In the genomic region with DNA sequence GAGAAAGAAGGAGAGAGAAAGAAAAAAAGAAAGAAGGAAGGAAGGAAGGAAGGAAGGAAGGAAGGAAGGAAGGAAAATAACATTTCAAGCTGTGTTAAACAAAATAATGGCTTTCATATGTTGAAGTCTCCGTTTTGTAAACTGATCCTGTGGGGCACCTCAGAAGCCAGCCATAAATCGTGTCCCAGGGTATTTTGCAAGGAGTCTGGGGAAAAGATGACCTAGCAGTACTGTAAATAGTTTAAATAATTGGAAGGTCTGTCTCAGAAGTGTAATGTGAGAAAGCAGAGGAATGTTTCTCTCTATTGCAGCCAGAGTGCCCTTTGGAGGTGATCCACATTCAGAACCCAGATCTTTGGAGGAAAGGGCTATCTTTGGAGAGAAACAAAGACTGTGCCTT, we compare ENCODE assay signal across 15 mouse cellular contexts.
"Had no signal": no experiment of that assay in that cellular context is flagged by ENCODE, and none has a peak within 500 bp of the region (broad histone marks: within the 10 kb centered on the region; RNA-seq: fewer than 3 reads in every experiment).

No protein-coding gene starts in this region.

- DNase-seq: kidney, adult 18-20 months; kidney, postnatal 25 days; lung, adult 18-20 months; lung, postnatal 36 days; retina, postnatal 1 day; right cerebral cortex, postnatal 4 days; spleen, adult 18-20 months; thymus, adult 2 months; thymus, postnatal 25 days had no signal

- H3K27ac ChIP-seq: kidney, embryonic 15.5 days; limb, embryonic 13.5 days; liver, embryonic 14.5 days; midbrain, embryonic 10.5 days; midbrain, embryonic 15.5 days; neural tube, embryonic 12.5 days had no signal

- ATAC-seq: midbrain, embryonic 15.5 days had no signal

- H3K36me3 ChIP-seq: kidney, embryonic 15.5 days; limb, embryonic 13.5 days; midbrain, embryonic 10.5 days; midbrain, embryonic 15.5 days; neural tube, embryonic 12.5 days had no signal

- H3K4me3 ChIP-seq: kidney, embryonic 15.5 days; limb, embryonic 13.5 days; midbrain, embryonic 10.5 days; midbrain, embryonic 15.5 days; neural tube, embryonic 12.5 days had no signal

- H3K4me1 ChIP-seq: kidney, embryonic 15.5 days had no signal

- H3K27me3 ChIP-seq: kidney, embryonic 15.5 days; limb, embryonic 13.5 days; midbrain, embryonic 15.5 days; neural tube, embryonic 12.5 days had no signal

- H3K9me3 ChIP-seq: kidney, embryonic 15.5 days; limb, embryonic 13.5 days; midbrain, embryonic 10.5 days; midbrain, embryonic 15.5 days; neural tube, embryonic 12.5 days had no signal

- H3K4me2 ChIP-seq: kidney, embryonic 15.5 days; limb, embryonic 13.5 days; midbrain, embryonic 15.5 days; neural tube, embryonic 12.5 days had no signal

- H3K9ac ChIP-seq: kidney, embryonic 15.5 days; limb, embryonic 13.5 days; liver, embryonic 14.5 days; midbrain, embryonic 15.5 days; neural tube, embryonic 12.5 days had no signal
